Mouse (Mus musculus): ENCODE measurements at regions not wholly inside any gene's neighbourhood (a gene's known extent, or its start where the extent isn't known, plus 50 kb on each side); places are given as distances from the start of the nearest gene placed in this dataset.

DNA sequence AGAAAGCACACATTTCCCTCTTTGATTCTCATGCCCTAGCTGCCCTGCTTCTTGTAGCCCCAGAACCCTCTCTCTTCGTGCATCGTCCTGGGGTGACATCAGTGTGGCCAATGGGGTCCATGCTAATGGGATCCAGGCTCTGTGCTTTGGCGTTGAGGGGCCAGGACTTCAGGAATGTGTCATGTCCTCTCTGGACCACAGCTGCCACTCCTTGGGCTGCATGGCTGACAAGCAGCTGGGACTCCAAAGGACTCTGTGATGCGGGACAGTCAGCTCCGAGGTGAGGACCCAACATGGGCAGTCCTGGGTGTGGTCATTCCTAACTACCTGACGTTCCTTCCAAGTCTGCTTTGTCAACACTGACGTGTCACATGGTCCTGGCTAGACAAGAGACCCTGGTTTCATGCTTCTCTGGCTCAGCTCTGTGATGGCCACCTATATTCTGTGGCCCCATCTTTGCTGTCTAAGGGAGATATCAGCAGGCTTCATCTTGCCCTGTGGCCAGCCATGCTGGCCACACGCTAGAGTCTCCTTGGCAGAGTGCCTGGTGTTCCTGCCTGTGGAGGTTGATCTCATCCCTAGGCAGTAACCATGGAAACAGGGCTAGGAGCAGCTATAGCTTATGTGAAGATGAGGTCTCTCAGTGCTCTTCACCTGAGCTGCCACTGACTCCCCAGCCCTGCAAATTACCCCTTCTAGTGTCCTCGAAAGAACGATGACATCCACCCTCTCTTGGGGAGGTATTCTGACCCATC is 125.4 kb downstream of the Plxna1 start:
- Histone ChIP-seq H3K27me3 (ENCODE audit: insufficient read depth, poor library complexity, severe bottlenecking) (peaks cover 31% of the 10 kb centered on the region), H3K9me3 (no peaks in the 10 kb centered on the region), H3K36me3 (no peaks in the 10 kb centered on the region), H3K4me3 (no peak overlapping the region), H3K27ac (no peak overlapping the region), H3K4me1 (peaks cover 16% of the 10 kb centered on the region)
- 74% methylated on average over 10 of the region's 10 CpGs for WGBS
- DNase-seq (ENCODE audit: low spot score) = no peak

DNA sequence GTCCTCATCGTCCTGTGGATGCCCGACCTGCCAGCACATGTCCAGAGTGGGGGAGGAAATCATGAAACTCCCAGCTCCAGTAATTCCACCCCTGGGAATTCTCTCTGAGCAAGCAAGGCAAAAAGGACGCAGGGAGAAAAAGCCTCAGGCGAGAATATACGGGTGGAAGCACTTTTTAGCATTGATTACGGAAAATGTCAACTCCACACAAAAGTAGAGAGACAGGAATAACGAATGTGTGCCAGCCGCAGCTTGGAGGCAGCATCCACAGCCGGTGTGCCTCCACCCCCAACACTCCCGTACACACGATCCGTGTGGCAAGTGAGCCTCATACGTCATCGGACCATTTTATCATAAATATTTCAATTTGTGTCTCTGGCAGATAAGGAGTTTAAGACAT is 123.5 kb downstream of the Plxna1 start:
- H3K27me3 ChIP-seq (ENCODE audit: insufficient read depth, poor library complexity, severe bottlenecking) = peaks cover 39% of the 10 kb centered on the region
- no peaks in the 10 kb centered on the region for H3K36me3 ChIP-seq
- WGBS = 68% methylated on average over 14 of the region's 14 CpGs
- peaks cover 16% of the 10 kb centered on the region for H3K4me1 ChIP-seq
- DNase-seq (ENCODE audit: low spot score) = no peak
- H3K9me3 ChIP-seq = no peaks in the 10 kb centered on the region
- H3K27ac ChIP-seq = no peak overlapping the region
- no peak overlapping the region for H3K4me3 ChIP-seq

DNA sequence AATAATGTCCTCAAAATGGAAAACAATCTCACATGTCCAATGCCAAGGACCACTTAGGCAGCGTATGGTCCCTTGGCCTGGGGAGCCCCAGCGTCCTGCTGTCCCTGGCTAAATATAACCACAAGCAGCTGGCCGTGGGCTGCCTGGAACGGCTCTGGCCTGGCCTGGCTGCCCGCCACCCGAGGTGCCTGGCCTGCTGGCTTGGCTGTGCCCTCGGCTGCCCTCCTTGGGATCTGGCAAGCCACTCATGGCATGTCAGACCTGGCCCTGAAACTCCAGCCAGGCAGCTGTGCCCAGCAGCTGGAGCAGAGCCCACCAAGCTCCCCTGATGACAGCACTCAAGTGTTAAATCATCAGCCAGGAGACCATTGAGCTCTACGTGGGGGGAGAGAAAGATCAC is 122.9 kb downstream of the Plxna1 start:
- H3K4me1 ChIP-seq = peaks cover 16% of the 10 kb centered on the region
- H3K9me3 ChIP-seq = no peaks in the 10 kb centered on the region
- no peaks in the 10 kb centered on the region for H3K36me3 ChIP-seq
- H3K27me3 ChIP-seq (ENCODE audit: insufficient read depth, poor library complexity, severe bottlenecking) = peaks cover 38% of the 10 kb centered on the region
- H3K27ac ChIP-seq = no peak overlapping the region
- DNase-seq (ENCODE audit: low spot score) = no peak
- no peak overlapping the region for H3K4me3 ChIP-seq
- WGBS = 30% methylated on average over 8 of the region's 8 CpGs

DNA sequence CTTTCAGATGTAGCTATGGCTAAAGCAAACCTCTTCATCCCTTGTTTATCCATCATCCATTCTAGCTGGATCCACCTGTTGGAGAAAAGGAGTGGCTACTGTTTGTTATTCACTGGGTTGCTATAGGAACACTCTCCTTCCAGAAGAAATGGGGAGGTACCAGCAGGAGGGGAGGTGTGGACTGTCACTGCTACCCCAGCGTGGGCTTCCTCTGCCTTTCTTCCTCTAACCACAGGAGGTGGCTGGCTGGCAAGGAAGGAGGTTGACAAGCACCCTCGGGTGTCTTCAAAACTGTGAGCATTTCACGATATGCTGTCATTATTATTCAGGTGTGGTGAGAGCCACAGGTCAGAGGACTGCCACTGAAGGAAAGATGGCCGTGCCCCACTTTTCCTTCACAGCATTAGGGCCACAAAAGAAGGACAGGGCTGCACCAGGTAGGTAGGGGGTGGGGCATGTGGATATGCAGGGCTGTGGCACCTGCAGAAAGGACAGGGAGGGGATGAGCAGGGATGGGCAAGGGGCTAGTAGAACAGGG is 122.2 kb downstream of the Plxna1 start:
- H3K9me3 ChIP-seq = no peaks in the 10 kb centered on the region
- WGBS = 28% methylated on average over 4 of the region's 4 CpGs
- no peak overlapping the region for H3K4me3 ChIP-seq
- H3K27ac ChIP-seq = no peak overlapping the region
- peaks cover 16% of the 10 kb centered on the region for H3K4me1 ChIP-seq
- H3K36me3 ChIP-seq = no peaks in the 10 kb centered on the region
- DNase-seq (ENCODE audit: low spot score) = no peak
- peaks cover 30% of the 10 kb centered on the region for H3K27me3 ChIP-seq (ENCODE audit: insufficient read depth, poor library complexity, severe bottlenecking)

DNA sequence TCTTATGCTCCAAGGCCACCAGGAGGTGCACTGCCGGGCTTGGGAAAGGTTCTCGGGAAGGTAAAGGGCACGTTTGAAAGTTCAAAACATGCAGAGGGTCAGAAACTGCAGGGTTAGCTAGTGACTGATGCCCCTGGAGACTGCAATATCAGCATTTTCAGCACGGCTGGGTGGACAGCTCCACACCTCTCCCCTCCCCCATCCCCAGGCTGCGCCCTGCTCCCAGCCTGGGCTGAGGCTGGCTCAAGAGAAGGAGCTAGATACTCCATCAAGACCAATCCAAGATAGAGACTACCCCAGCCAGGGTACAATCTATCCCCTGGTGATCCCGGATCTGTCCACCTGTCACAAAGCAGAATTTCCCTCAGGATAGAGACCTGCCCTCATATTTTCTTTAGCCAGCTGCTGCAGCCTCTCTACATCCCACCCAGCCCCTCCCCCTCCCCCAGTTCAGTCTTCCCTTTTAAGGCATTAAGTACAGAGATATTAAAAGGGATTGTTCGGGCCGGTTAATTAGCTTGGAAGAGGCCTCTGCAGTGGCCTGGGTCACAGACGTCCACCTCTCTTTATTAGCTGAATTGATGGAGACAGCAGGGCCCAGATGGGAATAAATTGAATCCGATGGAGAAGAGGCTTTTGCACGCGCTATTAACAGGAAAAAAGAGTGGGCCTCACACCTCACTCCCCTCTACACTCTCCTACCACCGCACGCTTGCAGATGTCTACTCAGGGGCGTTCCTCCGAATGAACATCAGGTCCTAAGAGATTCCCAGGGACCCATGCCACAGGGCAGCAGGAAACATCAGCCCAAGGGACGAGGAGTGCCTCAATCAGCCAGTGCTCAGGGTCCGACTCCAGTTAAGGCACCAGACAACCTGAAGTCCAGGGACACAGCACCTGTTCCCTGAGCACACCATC is 119.8 kb downstream of the Plxna1 start:
- no peaks in the 10 kb centered on the region for H3K9me3 ChIP-seq
- WGBS = 29% methylated on average over 18 of the region's 18 CpGs

DNA sequence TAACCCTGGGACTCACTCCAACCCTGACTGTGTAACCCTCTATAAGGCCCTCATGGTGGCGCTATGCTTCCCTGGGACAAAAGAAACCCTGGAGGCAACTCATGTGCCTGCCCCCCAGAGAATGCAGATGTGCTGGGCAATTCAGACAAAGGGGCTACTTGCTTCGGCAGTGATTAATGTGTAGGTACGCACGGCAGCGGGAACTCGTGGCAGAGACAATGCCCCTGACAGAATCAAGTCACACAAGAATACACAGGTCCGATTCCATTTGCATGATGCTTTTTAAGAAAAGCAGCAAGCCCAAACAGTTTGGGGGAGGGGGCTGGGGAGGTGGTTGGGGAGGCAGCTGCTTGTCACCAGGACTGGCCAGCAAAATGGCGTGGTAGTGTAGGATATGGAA is 116.9 kb downstream of the Plxna1 start:
- no peaks in the 10 kb centered on the region for H3K9me3 ChIP-seq
- DNase-seq (ENCODE audit: low spot score) = no peak
- H3K27ac ChIP-seq = no peak overlapping the region
- H3K4me3 ChIP-seq = no peak overlapping the region
- no peaks in the 10 kb centered on the region for H3K36me3 ChIP-seq
- peaks cover 8% of the 10 kb centered on the region; the same call in 1 of the 2 replicates for H3K27me3 ChIP-seq (ENCODE audit: insufficient read depth, poor library complexity, severe bottlenecking)
- WGBS = 75% methylated on average over 8 of the region's 8 CpGs
- no peaks in the 10 kb centered on the region for H3K4me1 ChIP-seq

More for the DNA sequence above, 119.8 kb downstream of the Plxna1 start:
- no peak for DNase-seq (ENCODE audit: low spot score)
- H3K4me3 ChIP-seq = no peak overlapping the region
- H3K27ac ChIP-seq = no peak overlapping the region
- peaks cover 12% of the 10 kb centered on the region for H3K4me1 ChIP-seq
- H3K27me3 ChIP-seq (ENCODE audit: insufficient read depth, poor library complexity, severe bottlenecking) = peaks cover 8% of the 10 kb centered on the region; the same call in 1 of the 2 replicates
- H3K36me3 ChIP-seq = no peaks in the 10 kb centered on the region

DNA sequence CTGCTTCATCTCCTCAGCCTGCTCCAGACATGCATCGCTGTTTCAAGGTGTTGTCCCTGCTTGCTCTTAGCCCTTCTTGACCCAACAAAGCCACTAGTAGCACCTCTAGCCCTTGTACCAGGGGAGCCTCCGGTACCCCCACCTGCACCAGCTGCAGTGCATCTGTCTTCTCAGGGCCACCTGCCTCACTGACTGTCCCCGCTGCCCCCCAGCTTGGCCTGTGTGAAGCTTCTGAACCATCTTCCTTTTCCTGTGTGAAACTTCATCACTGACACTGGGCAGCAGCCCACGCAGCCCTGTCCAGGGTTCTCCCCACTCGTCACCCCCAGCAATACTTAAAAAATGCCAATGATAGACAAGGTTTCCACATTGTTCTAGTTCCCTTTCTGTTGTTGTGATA is 116.2 kb downstream of the Plxna1 start:
- WGBS = 78% methylated on average over 5 of the region's 5 CpGs
- H3K27ac ChIP-seq = no peak overlapping the region
- H3K4me3 ChIP-seq = no peak overlapping the region
- H3K9me3 ChIP-seq = no peaks in the 10 kb centered on the region
- no peaks in the 10 kb centered on the region for H3K36me3 ChIP-seq
- H3K27me3 ChIP-seq (ENCODE audit: insufficient read depth, poor library complexity, severe bottlenecking) = peaks cover 8% of the 10 kb centered on the region; the same call in 1 of the 2 replicates
- no peaks in the 10 kb centered on the region for H3K4me1 ChIP-seq
- no peak for DNase-seq (ENCODE audit: low spot score)

DNA sequence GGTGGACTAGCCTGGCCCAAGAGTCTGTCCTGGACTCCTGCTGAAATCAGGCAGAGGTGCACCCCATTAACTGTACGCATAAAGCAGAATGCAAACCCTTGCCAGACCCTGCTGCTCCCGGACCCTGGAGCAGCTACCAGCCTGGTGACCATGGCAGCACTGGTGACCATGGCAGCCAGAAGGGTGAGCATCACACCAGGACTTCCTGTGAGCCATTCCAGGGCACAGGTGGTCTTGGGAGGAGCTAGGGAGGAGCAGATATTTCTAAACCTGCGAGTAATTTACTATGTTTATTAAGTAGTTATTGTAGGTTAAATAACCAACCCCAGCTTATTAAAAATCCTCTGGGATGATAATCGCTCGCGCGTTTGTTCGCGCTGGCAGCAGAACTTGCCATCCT is 113.8 kb downstream of the Plxna1 start:
- no peaks in the 10 kb centered on the region for H3K36me3 ChIP-seq
- 91% methylated on average over 9 of the region's 9 CpGs for WGBS

DNA sequence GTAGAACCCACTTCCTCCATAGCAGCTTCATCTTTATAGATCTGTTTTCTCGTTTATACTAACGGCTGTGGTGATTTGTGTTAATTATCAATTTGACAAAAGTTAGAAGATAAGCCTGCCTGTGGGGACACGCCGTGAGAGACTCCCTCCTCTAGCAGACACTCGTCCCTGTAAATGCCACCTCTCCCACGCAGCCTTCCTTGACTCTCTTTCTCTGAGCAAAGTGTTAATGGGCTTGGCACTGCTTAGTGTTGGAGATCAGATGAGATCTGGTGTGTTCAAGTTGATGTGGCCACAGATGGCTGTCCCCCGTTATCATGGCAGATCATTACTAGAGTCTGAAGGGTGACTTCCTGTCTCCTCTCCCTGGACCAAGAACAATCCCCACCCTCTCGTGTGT is 113.1 kb downstream of the Plxna1 start:
- Histone ChIP-seq H3K36me3 (no peaks in the 10 kb centered on the region), H3K4me3 (no peak overlapping the region), H3K9me3 (no peaks in the 10 kb centered on the region), H3K27me3 (ENCODE audit: insufficient read depth, poor library complexity, severe bottlenecking) (no peaks in the 10 kb centered on the region; the same call in 1 of the 2 replicates), H3K4me1 (no peaks in the 10 kb centered on the region), H3K27ac (no peak overlapping the region)
- no peak for DNase-seq (ENCODE audit: low spot score)
- 74% methylated on average over 8 of the region's 8 CpGs for WGBS

More for the DNA sequence above, 113.8 kb downstream of the Plxna1 start:
- peaks cover under 1% of the 10 kb centered on the region; the same call in 1 of the 2 replicates for H3K27me3 ChIP-seq (ENCODE audit: insufficient read depth, poor library complexity, severe bottlenecking)
- H3K4me3 ChIP-seq = no peak overlapping the region
- no peaks in the 10 kb centered on the region for H3K9me3 ChIP-seq
- H3K4me1 ChIP-seq = no peaks in the 10 kb centered on the region
- H3K27ac ChIP-seq = no peak overlapping the region
- DNase-seq (ENCODE audit: low spot score) = no peak

DNA sequence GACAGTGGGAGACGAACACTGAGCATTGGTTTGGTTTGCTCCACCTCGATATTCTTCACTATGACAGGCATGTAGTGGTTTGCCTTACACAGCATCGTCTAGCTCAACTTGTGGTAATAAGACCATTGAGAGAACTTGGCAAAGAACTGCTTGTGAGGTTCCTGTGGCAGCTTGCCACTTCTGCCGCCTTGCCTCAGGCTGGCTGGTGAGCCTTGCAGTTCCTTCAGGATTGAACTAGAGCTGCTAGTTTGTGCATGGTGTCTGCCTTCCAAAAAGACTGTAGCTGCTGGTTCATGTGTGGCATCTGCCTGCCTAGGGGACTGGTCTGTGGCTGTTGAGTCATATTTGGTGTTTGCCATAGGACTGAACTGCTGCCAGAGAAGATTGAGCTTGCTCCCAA is 110.8 kb downstream of the Plxna1 start:
- Histone ChIP-seq H3K27ac (no peak overlapping the region), H3K4me1 (no peaks in the 10 kb centered on the region), H3K27me3 (ENCODE audit: insufficient read depth, poor library complexity, severe bottlenecking) (no peaks in the 10 kb centered on the region; the same call in 1 of the 2 replicates), H3K9me3 (no peaks in the 10 kb centered on the region), H3K36me3 (no peaks in the 10 kb centered on the region), H3K4me3 (no peak overlapping the region)
- no peak for DNase-seq (ENCODE audit: low spot score)
- 77% methylated on average over 4 of the region's 4 CpGs for WGBS

DNA sequence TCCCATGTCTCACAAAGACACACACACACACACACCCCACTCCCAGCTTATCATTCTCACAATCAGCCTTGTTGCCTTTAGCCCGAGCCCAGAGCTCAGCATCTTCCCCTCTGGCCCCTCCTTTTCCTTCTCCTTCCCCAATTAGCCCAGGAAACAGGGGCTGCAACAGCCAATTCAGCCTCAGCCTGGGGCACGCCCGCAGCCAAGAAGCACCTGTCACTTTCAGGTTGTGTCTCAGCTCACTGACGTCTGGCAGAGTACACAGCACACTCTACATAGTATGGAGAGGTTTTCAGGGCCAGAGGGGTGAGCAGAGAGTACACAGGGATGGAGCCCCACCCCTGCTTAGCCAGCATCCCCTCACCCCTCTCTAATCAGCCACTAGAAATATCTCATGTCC is 106.4 kb downstream of the Plxna1 start:
- Histone ChIP-seq H3K4me3 (no peak overlapping the region), H3K36me3 (no peaks in the 10 kb centered on the region), H3K27ac (no peak overlapping the region), H3K4me1 (0 out of 2 replicates have a peak, but pooled peaks cover 6% of the 10 kb centered on the region), H3K9me3 (no peaks in the 10 kb centered on the region), H3K27me3 (ENCODE audit: insufficient read depth, poor library complexity, severe bottlenecking) (peaks cover 13% of the 10 kb centered on the region; the same call in 1 of the 2 replicates)
- WGBS = 35% methylated on average over 4 of the region's 4 CpGs
- DNase-seq (ENCODE audit: low spot score) = no peak

DNA sequence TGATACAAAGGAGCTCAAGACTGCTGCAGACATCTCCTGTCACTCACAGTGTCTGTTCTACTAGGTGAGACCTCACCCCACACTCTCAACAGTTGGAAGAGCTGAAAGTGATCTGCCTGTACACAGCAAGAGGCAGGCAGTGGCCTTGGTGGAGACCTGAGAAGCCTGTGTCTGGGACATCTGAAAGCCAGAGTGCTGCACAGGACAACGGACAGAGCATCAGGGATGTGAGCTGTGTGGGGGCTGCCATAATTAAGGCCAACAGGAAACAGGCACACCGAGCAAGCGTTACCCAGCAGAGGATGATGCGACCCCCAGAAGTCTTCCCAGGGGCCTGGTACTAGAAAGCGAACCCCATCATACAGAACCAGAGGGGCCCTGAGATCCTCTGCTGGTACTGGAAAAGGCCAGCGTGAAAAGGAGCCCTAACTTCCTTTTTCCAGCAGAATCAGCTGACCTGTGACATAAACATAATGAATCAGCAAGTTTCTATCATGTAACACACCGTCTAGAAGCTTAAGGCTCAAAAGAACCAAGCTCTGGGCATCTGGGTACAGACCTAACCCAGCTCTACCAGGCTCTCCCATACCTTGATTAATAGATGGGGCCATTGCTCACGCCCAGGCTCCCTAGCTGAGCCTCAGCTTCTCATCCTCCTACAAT is 105.7 kb downstream of the Plxna1 start:
- 0 out of 2 replicates have a peak, but pooled peaks cover 6% of the 10 kb centered on the region for H3K4me1 ChIP-seq
- H3K27me3 ChIP-seq (ENCODE audit: insufficient read depth, poor library complexity, severe bottlenecking) = peaks cover 13% of the 10 kb centered on the region; the same call in 1 of the 2 replicates
- H3K4me3 ChIP-seq = no peak overlapping the region
- no peak overlapping the region for H3K27ac ChIP-seq
- DNase-seq (ENCODE audit: low spot score) = no peak
- no peaks in the 10 kb centered on the region for H3K9me3 ChIP-seq
- 70% methylated on average over 8 of the region's 8 CpGs for WGBS
- no peaks in the 10 kb centered on the region for H3K36me3 ChIP-seq
